Mouse (Mus musculus) heart, embryonic 11.5 days (tissue): Measurements from ENCODE around the gene Bsx. TPM values are rescaled to one million over a fixed set of nuclear protein-coding genes. Genes with fewer than 3 reads are reported as not detected.

Source experiments
- ATAC-seq: fragments of 200-750 bp; cut with Nextera tagmentation; replicated peaks from 2 replicates; pipeline ENCODE4 v1.8.0; 2017; ENCODE audit warnings: moderate library complexity; ENCODE audit not compliant: insufficient number of reproducible peaks, low FRiP score, low TSS enrichment
- H3K27ac ChIP-seq: fragments of 300-500 bp; sonication (generic); 2 replicates; pipeline ENCODE4 v1.5.1; 2014; ENCODE audit warnings: mild to moderate bottlenecking, low read depth, low read length
- H3K27me3 ChIP-seq: fragments of 300-500 bp; sonication (generic); 2 replicates; pipeline ENCODE4 v1.6.1; 2014; ENCODE audit warnings: mild to moderate bottlenecking, low read length, mixed read lengths; ENCODE audit not compliant: control insufficient read depth, insufficient read depth
- H3K36me3 ChIP-seq: fragments of 300-500 bp; sonication (generic); 2 replicates; pipeline ENCODE4 v1.6.1; 2014; ENCODE audit warnings: mild to moderate bottlenecking, low read length, moderate library complexity, mixed read lengths; ENCODE audit not compliant: control insufficient read depth, insufficient read depth
- H3K4me1 ChIP-seq: fragments of 300-500 bp; sonication (generic); 2 replicates; pipeline ENCODE4 v1.6.1; 2014; ENCODE audit warnings: low read length; ENCODE audit not compliant: control insufficient read depth, insufficient read depth
- H3K4me2 ChIP-seq: fragments of 300-500 bp; sonication (generic); 2 replicates; pipeline ENCODE4 v1.6.1; 2014; ENCODE audit warnings: mild to moderate bottlenecking, moderate library complexity
- H3K4me3 ChIP-seq: fragments of 300-500 bp; sonication (generic); 2 replicates; pipeline ENCODE4 v1.5.1; 2014; ENCODE audit warnings: low read depth, low read length
- H3K9ac ChIP-seq: fragments of 300-500 bp; sonication (generic); 2 replicates; pipeline ENCODE4 v1.6.1; 2014; ENCODE audit warnings: mild to moderate bottlenecking, low read depth, low read length, moderate library complexity
- H3K9me3 ChIP-seq: fragments of 300-500 bp; sonication (generic); replicated peaks from 2 replicates; pipeline ENCODE4 v1.6.1; 2016; ENCODE audit warnings: low read length; ENCODE audit not compliant: control insufficient read depth
- WGBS: fragments of 180-500 bp; shearing (Covaris S2); extraction: QIAGEN DNeasy Blood & Tissue Kit; methylation state at CpG from one replicate; pipeline ENCODE4 v1.1.7; 2014; ENCODE audit not compliant: insufficient replicate concordance; 5-methylcytosine and 5-hydroxymethylcytosine counted together
- polyA plus RNA-seq: library from polyadenylated mRNA; unstranded; fragments of >200 nt; fragmentation: Nextera tagmentation; extraction: Ambion mirVana; gene quantifications from 2 replicates; pipeline ENCODE4 v1.2.1, GENCODE M21; 2014

The Bsx gene
- not detected in 2 replicates for polyA plus RNA-seq

GRCm38 (mm10) chr9:40873556-40874470 is at the start of gene Bsx:
TSS of gene Bsx (plus strand) at chr9:40874127.
- Histone ChIP-seq H3K36me3 (no peaks in the 10 kb centered on the region), H3K9me3 (no peaks in the 10 kb centered on the region), H3K4me3 (peak within 1 kb of the TSS; percentile 27), H3K4me1 (peaks cover 12% of the 10 kb centered on the region; the same call in 1 of the 2 replicates), H3K4me2 (peak within 1 kb of the TSS; percentile 59), H3K27ac (no peak within 1 kb of the TSS), H3K27me3 (peaks cover 92% of the 10 kb centered on the region), H3K9ac (no peak within 1 kb of the TSS)
- no peak; the same call in 1 of the 2 replicates for ATAC-seq
- WGBS, result 4% methylated on average over 32 of the region's 32 CpGs

- H3K36me3 ChIP-seq, result no peaks in the 10 kb centered on the region
- no peaks in the 10 kb centered on the region for H3K9me3 ChIP-seq
- 38% methylated on average over 6 of the region's 6 CpGs for WGBS
- H3K27ac ChIP-seq, result no peak overlapping the region
- peaks cover 4% of the 10 kb centered on the region; the same call in 1 of the 2 replicates for H3K4me1 ChIP-seq
- H3K9ac ChIP-seq, result no peak overlapping the region
- H3K4me3 ChIP-seq, result no peak overlapping the region
- no peaks in the 10 kb centered on the region for H3K27me3 ChIP-seq
- no peak for ATAC-seq
- no peak overlapping the region for H3K4me2 ChIP-seq
These were observed 48.3 kb upstream of the Bsx start for GRCm38 (mm10) chr9:40825601-40826000.

GRCm38 (mm10) chr9:40827366-40827765 is 46.6 kb upstream of the Bsx start:
- no peak overlapping the region for H3K4me3 ChIP-seq
- H3K9me3 ChIP-seq, result no peaks in the 10 kb centered on the region
- H3K27me3 ChIP-seq, result no peaks in the 10 kb centered on the region
- ATAC-seq, result no peak
- WGBS, result 84% methylated on average over 4 of the region's 4 CpGs
- H3K36me3 ChIP-seq, result no peaks in the 10 kb centered on the region
- no peaks in the 10 kb centered on the region for H3K4me1 ChIP-seq
- no peak overlapping the region for H3K4me2 ChIP-seq
- H3K27ac ChIP-seq, result no peak overlapping the region
- no peak overlapping the region for H3K9ac ChIP-seq

GRCm38 (mm10) chr9:40834569-40834968 is 39.4 kb upstream of the Bsx start:
- Histone ChIP-seq H3K4me3 (no peak overlapping the region), H3K4me1 (no peaks in the 10 kb centered on the region), H3K9ac (no peak overlapping the region), H3K9me3 (no peaks in the 10 kb centered on the region), H3K27me3 (no peaks in the 10 kb centered on the region), H3K4me2 (no peak overlapping the region), H3K36me3 (no peaks in the 10 kb centered on the region), H3K27ac (no peak overlapping the region)
- no peak for ATAC-seq
- WGBS, result 6% methylated on average over 12 of the region's 12 CpGs

GRCm38 (mm10) chr9:40836681-40837080 is 37.2 kb upstream of the Bsx start:
- Histone ChIP-seq H3K27me3 (no peaks in the 10 kb centered on the region), H3K4me3 (no peak overlapping the region), H3K36me3 (no peaks in the 10 kb centered on the region), H3K9ac (no peak overlapping the region), H3K4me1 (no peaks in the 10 kb centered on the region), H3K9me3 (no peaks in the 10 kb centered on the region), H3K4me2 (no peak overlapping the region), H3K27ac (no peak overlapping the region)
- ATAC-seq, result no peak
- WGBS, result 85% methylated on average over 3 of the region's 3 CpGs

GRCm38 (mm10) chr9:40839662-40840061 is 34.3 kb upstream of the Bsx start:
- H3K4me2 ChIP-seq, result no peak overlapping the region
- no peaks in the 10 kb centered on the region for H3K9me3 ChIP-seq
- WGBS, result 45% methylated on average over 3 of the region's 3 CpGs
- H3K27ac ChIP-seq, result no peak overlapping the region
- no peak overlapping the region for H3K9ac ChIP-seq
- H3K4me1 ChIP-seq, result no peaks in the 10 kb centered on the region
- no peaks in the 10 kb centered on the region for H3K36me3 ChIP-seq
- no peak for ATAC-seq
- H3K4me3 ChIP-seq, result no peak overlapping the region
- no peaks in the 10 kb centered on the region for H3K27me3 ChIP-seq

- no peaks in the 10 kb centered on the region for H3K9me3 ChIP-seq
- H3K4me1 ChIP-seq, result no peaks in the 10 kb centered on the region
- no peak overlapping the region for H3K9ac ChIP-seq
- no peak overlapping the region for H3K4me3 ChIP-seq
- no peak overlapping the region for H3K27ac ChIP-seq
- WGBS, result 43% methylated on average over 2 of the region's 2 CpGs
- H3K27me3 ChIP-seq, result no peaks in the 10 kb centered on the region
- no peak overlapping the region for H3K4me2 ChIP-seq
- H3K36me3 ChIP-seq, result no peaks in the 10 kb centered on the region
- ATAC-seq, result no peak
These were observed 22.4 kb upstream of the Bsx start for GRCm38 (mm10) chr9:40851515-40851914.

- no peaks in the 10 kb centered on the region for H3K4me1 ChIP-seq
- WGBS, result 12% methylated on average over 21 of the region's 21 CpGs
These were observed 15.3 kb upstream of the Bsx start for GRCm38 (mm10) chr9:40858461-40859160.

More at GRCm38 (mm10) chr9:40858461-40859160, 15.3 kb upstream of the Bsx start:
- Histone ChIP-seq H3K4me3 (peak overlapping the region; percentile 36), H3K36me3 (no peaks in the 10 kb centered on the region), H3K27me3 (peaks cover 14% of the 10 kb centered on the region), H3K9me3 (no peaks in the 10 kb centered on the region), H3K9ac (no peak overlapping the region), H3K27ac (no peak overlapping the region), H3K4me2 (peak overlapping the region; percentile 64)
- no peak for ATAC-seq
